9 mouse cellular contexts compared by ENCODE assay signal in genomic region chr11:76372534-76372933, GRCm38 (mm10). TPM values are rescaled to one million over a fixed set of nuclear protein-coding genes. Genes with fewer than 3 reads are reported as not detected.
DNase-seq lines count a peak whose midpoint lies in the region; ATAC-seq lines count a peak whose summit lies in the region.
"Had no signal": no experiment of that assay in that cellular context is flagged by ENCODE, and none has a peak within 500 bp of the region (broad histone marks: within the 10 kb centered on the region; RNA-seq: fewer than 3 reads in every experiment).

No protein-coding gene starts in this region.

- no peaks in the 10 kb centered on the region for H3K27me3 ChIP-seq in neural tube, embryonic 13.5 days
- H3K27me3 ChIP-seq in hindbrain, embryonic 15.5 days, result no peaks in the 10 kb centered on the region

- H3K4me2 ChIP-seq in neural tube, embryonic 13.5 days, result no peak overlapping the region
- H3K4me2 ChIP-seq in hindbrain, embryonic 15.5 days, result no peak overlapping the region

- H3K36me3 ChIP-seq in neural tube, embryonic 13.5 days, result no peaks in the 10 kb centered on the region
- H3K36me3 ChIP-seq in hindbrain, embryonic 15.5 days, result no peaks in the 10 kb centered on the region

- H3K9ac ChIP-seq in neural tube, embryonic 13.5 days, result no peak overlapping the region
- no peak overlapping the region for H3K9ac ChIP-seq in hindbrain, embryonic 15.5 days

- no peak overlapping the region for H3K4me3 ChIP-seq in neural tube, embryonic 13.5 days
- no peak overlapping the region for H3K4me3 ChIP-seq in hindbrain, embryonic 15.5 days

- peak overlapping the region; percentile 54 for H3K27ac ChIP-seq in neural tube, embryonic 13.5 days (replicated peaks)
- peak overlapping the region; percentile 52; the same call in 1 of the 2 replicates for H3K27ac ChIP-seq in hindbrain, embryonic 15.5 days (replicated peaks)

- peaks cover 75% of the 10 kb centered on the region for H3K4me1 ChIP-seq in neural tube, embryonic 13.5 days (replicated peaks)
- H3K4me1 ChIP-seq in hindbrain, embryonic 15.5 days (replicated peaks), result peaks cover 27% of the 10 kb centered on the region

- DNase-seq in cerebellum, postnatal 4 days (ENCODE audit: low spot score in 2 of 2), result no peak
- no peak for DNase-seq in neural tube, embryonic 10.5 days (ENCODE audit: extremely low spot score, low spot score)
- no peak for DNase-seq in natural killer cell, adult 2 months (ENCODE audit: low spot score in 2 of 2)
- DNase-seq in right cerebral cortex, postnatal 14 days, result no peak
- no peak for DNase-seq in right cerebral cortex, postnatal 25 days
- DNase-seq: lung, postnatal 14 days had no signal

- H3K9me3 ChIP-seq in neural tube, embryonic 13.5 days, result no peaks in the 10 kb centered on the region
- H3K9me3 ChIP-seq in hindbrain, embryonic 15.5 days, result no peaks in the 10 kb centered on the region

- 0 out of 2 replicates have a peak, but pooled peaks have one; percentile 52 for ATAC-seq in cerebellum, adult (ENCODE audit: insufficient number of reproducible peaks, low FRiP score, low TSS enrichment)
- no peak for ATAC-seq in neural tube, embryonic 13.5 days (ENCODE audit: low read depth)
- ATAC-seq in hindbrain, embryonic 15.5 days (ENCODE audit: low FRiP score, low read depth), result no peak

- WGBS in neural tube, embryonic 13.5 days, result 58% methylated on average over 6 of the region's 6 CpGs
- WGBS in hindbrain, embryonic 15.5 days, result 44% methylated on average over 6 of the region's 6 CpGs

RNA-seq across cellular contexts. Expression of gene Nxn, which starts 26.4 kb away (rescaled TPM):
- 36.4 and 38.7 TPM in 2 replicates for polyA plus RNA-seq in neural tube, embryonic 13.5 days (2015; fragmentation: Nextera tagmentation; extraction: Ambion mirVana)
- polyA plus RNA-seq in hindbrain, embryonic 15.5 days (2015; fragmentation: Nextera tagmentation; extraction: Ambion mirVana), result 26.1 and 27.5 TPM in 2 replicates

RNA-seq across cellular contexts. Expression of gene Timm22, which starts 34.2 kb away (rescaled TPM):
- 103 and 124 TPM in 2 replicates for polyA plus RNA-seq in neural tube, embryonic 13.5 days (2015; fragmentation: Nextera tagmentation; extraction: Ambion mirVana)
- 91.9 and 103 TPM in 2 replicates for polyA plus RNA-seq in hindbrain, embryonic 15.5 days (2015; fragmentation: Nextera tagmentation; extraction: Ambion mirVana)
